Mouse (Mus musculus) urinary bladder, postnatal 10 days (tissue): Measurements from ENCODE around the gene Pcmt1.

Experiments
- DNase-seq: peaks from one replicate; pipeline ENCODE4 v3.0.0; 2022; ENCODE audit warnings: low spot score

Gene Pcmt1

GRCm38 (mm10) chr10:7680731-7681301 is at the start of gene Pcmt1, which contains the start of gene Lats1:
Pcmt1 (minus strand) TSS chr10:7681136.
Lats1 (plus strand) TSS chr10:7681214.
- DNase-seq, result peak; percentile 70

GRCm38 (mm10) chr10:7727011-7727410 is 46.1 kb upstream of the Pcmt1 start:
- DNase-seq, result no peak

GRCm38 (mm10) chr10:7726501-7726812 is 45.5 kb upstream of the Pcmt1 start:
- DNase-seq, result no peak

GRCm38 (mm10) chr10:7725751-7726500 is 45.0 kb upstream of the Pcmt1 start, which contains the start of gene Katna1:
Katna1 (plus strand) TSS chr10:7726000.
- DNase-seq, result peak; percentile 74

- no peak for DNase-seq
Observed at GRCm38 (mm10) chr10:7715056-7715455, 34.1 kb upstream of the Pcmt1 start.

- DNase-seq, result no peak
Observed at GRCm38 (mm10) chr10:7712506-7712905, 31.6 kb upstream of the Pcmt1 start.

- DNase-seq, result no peak
Observed at GRCm38 (mm10) chr10:7710121-7710520, 29.2 kb upstream of the Pcmt1 start.

GRCm38 (mm10) chr10:7702586-7702985 is 21.6 kb upstream of the Pcmt1 start:
- no peak for DNase-seq

GRCm38 (mm10) chr10:7700120-7700519 is 19.2 kb upstream of the Pcmt1 start:
- DNase-seq, result no peak

GRCm38 (mm10) chr10:7695286-7695685 is 14.3 kb upstream of the Pcmt1 start:
- DNase-seq, result no peak

- no peak for DNase-seq
Observed at GRCm38 (mm10) chr10:7686902-7687301, 6.0 kb upstream of the Pcmt1 start.

- no peak for DNase-seq
Observed at GRCm38 (mm10) chr10:7682249-7682648, 1.3 kb upstream of the Pcmt1 start.

GRCm38 (mm10) chr10:7681343-7682025 is 548 bp upstream of the Pcmt1 start:
- peak; percentile 29 for DNase-seq

GRCm38 (mm10) chr10:7673673-7674072 is 7.3 kb downstream of the Pcmt1 start:
- no peak for DNase-seq

- DNase-seq, result peak; percentile 65
Observed at GRCm38 (mm10) chr10:7667342-7667802, 13.6 kb downstream of the Pcmt1 start, which contains the start of gene Nup43. Nup43 (plus strand) TSS chr10:7667503.

GRCm38 (mm10) chr10:7664889-7665288 is 16.0 kb downstream of the Pcmt1 start:
- DNase-seq, result no peak

- no peak for DNase-seq
Observed at GRCm38 (mm10) chr10:7664027-7664526, 16.9 kb downstream of the Pcmt1 start.

- peak; percentile 59 for DNase-seq
Observed at GRCm38 (mm10) chr10:7663159-7664026, 17.5 kb downstream of the Pcmt1 start.

GRCm38 (mm10) chr10:7662471-7663141 is 18.3 kb downstream of the Pcmt1 start:
- peak; percentile 12 for DNase-seq

- DNase-seq, result no peak
Observed at GRCm38 (mm10) chr10:7651057-7651456, 29.9 kb downstream of the Pcmt1 start.

GRCm38 (mm10) chr10:7649059-7649458 is 31.9 kb downstream of the Pcmt1 start:
- DNase-seq, result no peak
